Mouse (Mus musculus): Measurements from ENCODE around the gene Plac8.

Gene Plac8

DNA sequence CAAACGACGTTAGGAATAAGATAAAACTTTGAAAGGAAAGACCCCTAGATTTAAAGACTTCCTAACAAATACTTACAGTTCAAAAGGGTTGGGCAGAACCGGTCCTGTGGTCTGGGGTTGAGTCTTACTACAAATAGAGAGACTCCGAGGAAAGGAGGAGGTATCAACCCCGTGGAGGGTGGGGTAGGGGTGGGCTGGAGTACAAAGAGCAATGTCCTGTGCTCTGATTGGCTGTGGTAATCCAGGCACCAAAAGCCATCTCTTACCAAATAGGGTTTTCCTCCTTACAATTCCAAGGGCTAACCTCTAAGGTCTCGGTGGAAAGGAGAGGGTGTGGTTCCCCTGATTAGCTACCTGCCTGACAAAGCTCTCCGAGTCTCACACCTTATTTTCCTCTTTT is at the start of gene Plac8:
Gene Plac8 (minus strand): TSS at position 177 of the 400 bp plus-strand sequence.
- no peak for DNase-seq

- no peak for DNase-seq
Measured at GRCm38 (mm10) chr5:100620952-100621351, 48.9 kb upstream of the Plac8 start.

DNA sequence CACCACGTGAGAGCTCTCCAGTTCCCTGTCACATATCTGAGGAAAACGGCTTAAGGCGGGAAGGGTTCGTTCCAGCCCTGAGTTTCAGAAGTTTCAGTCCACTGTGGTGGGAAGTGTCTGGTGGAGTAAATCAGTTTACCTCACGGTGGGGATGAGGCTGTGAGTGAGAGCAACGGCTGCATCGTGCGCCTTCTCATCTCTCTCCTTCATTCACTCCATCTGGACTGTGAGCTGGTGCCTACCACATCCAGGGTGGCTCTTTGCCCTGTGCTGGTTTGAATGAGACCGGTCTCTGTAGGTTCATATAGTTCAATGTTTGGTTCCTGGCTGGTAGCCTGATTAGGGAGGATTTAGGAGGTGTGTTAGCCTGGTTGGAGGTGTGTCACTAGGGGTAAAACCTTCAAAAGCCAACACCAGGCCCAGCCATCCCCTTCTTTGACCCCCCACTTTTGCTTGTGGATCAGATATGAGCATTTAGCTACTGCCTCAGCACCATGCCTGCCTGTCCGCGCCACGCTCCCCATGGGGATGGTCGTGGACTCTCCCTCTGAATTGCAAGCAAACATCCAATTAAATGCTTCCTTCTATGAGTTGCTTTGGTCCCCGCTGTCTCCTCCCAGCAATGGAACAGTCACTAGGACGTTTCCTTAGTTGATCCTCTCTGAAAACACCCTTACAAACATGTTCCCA is 47.7 kb upstream of the Plac8 start:
- no peak for DNase-seq

- DNase-seq, result no peak
Measured at GRCm38 (mm10) chr5:100613896-100614768, 42.1 kb upstream of the Plac8 start.

- no peak for DNase-seq
Measured at GRCm38 (mm10) chr5:100607868-100608267, 35.8 kb upstream of the Plac8 start.

DNA sequence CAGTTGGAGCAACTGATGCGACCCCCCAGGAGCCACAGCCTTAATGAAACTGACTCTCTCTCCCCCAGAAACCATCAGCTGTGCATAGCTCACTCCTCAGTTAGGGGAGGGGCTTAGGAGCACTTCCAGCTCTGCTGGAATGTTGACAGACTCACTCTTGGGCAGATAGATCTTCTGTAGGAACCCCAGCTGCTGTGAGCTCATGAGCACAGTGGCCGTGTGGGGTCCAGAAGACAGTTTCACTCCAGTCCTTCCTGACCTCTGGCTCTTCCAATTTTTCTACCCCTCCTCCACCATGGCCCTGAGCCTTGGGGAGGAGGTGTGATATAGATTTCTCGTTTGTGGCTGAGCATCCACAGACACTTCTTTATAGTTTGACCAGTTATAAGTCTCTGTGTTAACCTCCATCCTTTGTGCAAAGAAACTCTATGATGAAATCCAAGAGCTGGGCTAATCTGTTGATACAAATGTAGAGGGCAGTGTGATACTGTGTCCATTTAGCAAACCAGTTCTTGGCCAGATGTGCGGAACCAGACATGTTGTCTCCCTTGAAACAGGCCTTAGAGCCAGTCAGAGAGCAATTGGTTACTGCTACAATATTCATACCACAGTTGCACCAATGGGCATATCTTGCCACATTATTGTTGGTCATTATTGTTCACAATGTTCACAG is 35.2 kb upstream of the Plac8 start:
- DNase-seq, result no peak

GRCm38 (mm10) chr5:100605828-100606229 is 33.8 kb upstream of the Plac8 start:
- no peak for DNase-seq

DNA sequence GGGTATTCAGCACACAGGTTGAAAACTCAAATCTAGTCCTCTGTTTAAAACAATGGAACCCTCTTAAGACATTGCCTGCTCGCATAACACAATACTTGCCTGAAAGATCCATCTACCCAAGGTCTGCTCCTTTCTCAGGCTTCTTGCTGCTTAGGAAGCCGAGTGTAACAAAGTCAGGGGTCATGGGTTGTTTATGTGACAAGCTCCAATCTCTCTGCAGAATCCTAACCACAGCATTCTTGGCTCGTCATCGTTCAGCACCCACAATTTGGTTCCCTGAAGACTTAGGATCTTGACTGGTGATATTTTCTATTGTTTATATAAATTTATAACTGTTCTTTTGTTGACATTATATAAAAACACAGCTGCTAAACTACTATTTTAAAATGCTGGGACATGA is 32.0 kb upstream of the Plac8 start:
- DNase-seq, result no peak

GRCm38 (mm10) chr5:100601864-100602263 is 29.8 kb upstream of the Plac8 start:
- no peak for DNase-seq

DNA sequence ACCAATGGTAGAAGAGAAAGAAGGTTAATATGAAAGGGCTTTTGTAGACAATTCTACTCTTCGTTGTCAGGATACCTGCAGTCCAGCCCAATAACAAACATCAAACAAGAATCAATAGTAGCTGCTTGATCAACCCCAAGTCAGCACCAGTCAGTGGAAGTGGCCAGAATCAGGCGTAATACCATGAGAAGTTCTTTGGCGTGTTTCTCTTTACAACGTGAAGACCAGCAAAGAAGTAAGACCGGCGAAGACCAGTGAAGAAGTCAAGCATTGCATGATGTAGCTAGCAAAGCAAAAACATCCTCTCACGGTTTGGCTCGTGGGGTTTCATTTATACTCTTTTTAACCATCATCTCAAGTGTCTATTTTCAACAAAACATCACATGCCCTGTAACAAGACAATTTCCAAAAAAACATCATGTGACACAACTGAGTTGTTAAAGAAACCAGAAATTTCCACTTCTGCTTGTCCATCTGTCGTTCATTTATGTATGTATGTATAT is 27.0 kb upstream of the Plac8 start:
- DNase-seq, result no peak

GRCm38 (mm10) chr5:100597886-100598485 is 25.9 kb upstream of the Plac8 start:
- DNase-seq, result no peak

DNA sequence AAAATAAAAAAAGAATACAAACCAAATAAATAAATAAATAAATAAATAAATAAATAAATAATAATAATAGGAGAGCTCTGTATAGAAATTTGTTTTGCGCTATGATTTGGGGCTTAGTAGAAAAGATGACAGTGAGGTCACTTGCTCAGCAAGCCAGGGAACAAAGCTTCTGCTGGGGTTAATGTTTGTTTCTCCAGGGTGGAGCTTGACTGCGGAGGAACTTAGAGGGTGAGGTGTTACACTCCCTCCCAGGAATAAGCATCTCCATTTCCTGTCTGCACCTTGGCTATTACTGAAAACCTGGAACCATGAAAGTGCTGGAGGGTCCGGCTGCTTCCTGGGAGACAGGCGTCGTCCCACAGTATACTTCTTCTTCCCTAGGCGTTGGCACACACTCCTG is 24.0 kb upstream of the Plac8 start:
- no peak for DNase-seq

GRCm38 (mm10) chr5:100594803-100595467 is 22.9 kb upstream of the Plac8 start:
- DNase-seq, result no peak

GRCm38 (mm10) chr5:100590505-100590904 is 18.5 kb upstream of the Plac8 start:
- DNase-seq, result no peak

GRCm38 (mm10) chr5:100587626-100588025 is 15.6 kb upstream of the Plac8 start:
- no peak for DNase-seq

GRCm38 (mm10) chr5:100587136-100587535 is 15.1 kb upstream of the Plac8 start:
- DNase-seq, result no peak

DNA sequence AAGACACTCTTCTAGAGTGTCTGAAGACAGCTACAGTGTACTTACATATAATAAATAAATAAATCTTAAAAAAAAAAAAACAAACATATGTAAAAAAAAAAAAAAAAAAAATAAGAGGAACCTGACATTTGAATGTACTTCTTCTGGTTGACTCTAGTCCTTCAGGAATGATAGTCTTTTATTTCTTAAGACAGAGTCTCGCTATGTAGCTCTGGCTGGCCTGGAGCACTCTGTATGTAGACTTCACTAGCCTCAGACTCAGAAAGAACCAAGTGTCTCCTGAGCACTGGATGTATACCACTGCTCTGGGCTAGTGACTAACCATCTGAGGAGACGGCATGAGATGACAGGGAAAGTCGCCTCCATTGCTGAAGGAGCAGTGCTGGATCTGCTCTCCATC is 13.6 kb upstream of the Plac8 start:
- no peak for DNase-seq

DNA sequence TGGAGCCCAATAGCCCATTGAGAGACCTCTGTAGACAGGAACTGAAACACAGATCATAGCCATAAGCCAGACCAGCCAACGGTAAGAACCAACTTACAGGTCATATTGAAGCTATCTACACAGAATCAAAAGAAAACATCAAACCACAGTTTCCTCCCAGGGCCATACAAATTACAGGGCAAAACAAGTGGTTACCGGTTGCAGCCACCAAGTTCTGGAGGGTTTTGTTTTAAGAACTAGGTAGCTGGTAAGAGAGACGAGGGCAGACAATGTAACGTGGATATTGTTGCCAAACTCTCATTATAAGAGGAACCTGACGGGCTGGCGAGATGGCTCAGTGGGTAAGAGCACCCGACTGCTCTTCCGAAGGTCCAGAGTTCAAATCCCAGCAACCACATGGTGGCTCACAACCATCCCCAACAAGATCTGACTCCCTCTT is 13.2 kb upstream of the Plac8 start:
- no peak for DNase-seq

- DNase-seq, result no peak
Measured at GRCm38 (mm10) chr5:100583066-100583465, 11.0 kb upstream of the Plac8 start.

- no peak for DNase-seq
Measured at GRCm38 (mm10) chr5:100582435-100582826, 10.4 kb upstream of the Plac8 start.

DNA sequence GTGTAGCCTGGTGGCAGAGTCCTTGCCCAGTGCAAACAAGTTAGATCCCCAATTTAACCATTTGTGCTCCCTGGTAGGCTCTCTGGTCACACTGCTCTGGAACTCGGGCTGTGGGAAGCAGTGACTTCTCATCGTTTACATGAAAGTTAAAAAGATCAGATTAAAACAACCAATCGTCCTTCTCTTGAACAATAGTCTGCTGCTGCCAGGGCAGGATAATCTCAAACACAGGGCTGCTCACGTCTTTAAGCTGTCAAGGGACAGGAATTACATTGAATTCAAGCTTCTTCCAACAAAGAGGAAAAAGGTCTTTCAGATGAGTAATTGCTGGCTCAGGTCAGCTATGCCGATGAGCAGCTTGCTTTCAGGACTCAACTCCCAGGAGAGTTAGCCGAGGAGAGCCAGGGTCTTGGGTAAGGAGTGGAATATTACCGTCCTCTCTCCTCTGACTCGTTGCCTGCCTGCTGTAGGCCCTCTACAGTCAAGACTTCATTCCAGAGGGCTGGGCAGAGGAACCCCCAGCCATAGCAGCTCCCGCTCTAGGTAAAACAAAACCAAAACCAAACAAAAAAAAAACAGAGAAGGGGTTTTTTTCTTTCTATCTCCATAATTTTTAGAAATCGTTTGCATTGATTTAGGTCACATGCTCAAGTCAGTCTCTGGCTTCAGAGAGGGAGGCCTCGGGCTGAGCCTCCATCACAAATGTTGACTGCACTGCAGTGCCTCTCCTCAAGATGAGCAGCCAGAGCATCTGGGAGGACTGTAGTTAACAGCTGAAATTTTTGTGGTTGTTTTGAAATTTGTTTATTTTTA is 9.8 kb upstream of the Plac8 start:
- no peak for DNase-seq
